Mouse (Mus musculus) midbrain, embryonic 15.5 days (tissue): Measurements from ENCODE around the gene Heatr5a. TPM values are rescaled to one million over a fixed set of nuclear protein-coding genes. Genes with fewer than 3 reads are reported as not detected.

Source experiments
- ATAC-seq: fragments of 200-750 bp; cut with Nextera tagmentation; replicated peaks from 2 replicates; pipeline ENCODE4 v1.8.0; 2017; ENCODE audit warnings: moderate TSS enrichment
- H3K27ac ChIP-seq: fragments of 300-500 bp; sonication (generic); 2 replicates; pipeline ENCODE4 v1.5.1; 2015; ENCODE audit warnings: mild to moderate bottlenecking, inconsistent platforms
- H3K27me3 ChIP-seq: fragments of 300-500 bp; sonication (generic); replicated peaks from 2 replicates; pipeline ENCODE4 v1.6.1; 2015; ENCODE audit warnings: inconsistent platforms
- H3K36me3 ChIP-seq: fragments of 300-500 bp; sonication (generic); replicated peaks from 2 replicates; pipeline ENCODE4 v1.6.1; 2015; ENCODE audit warnings: inconsistent platforms
- H3K4me1 ChIP-seq: fragments of 300-500 bp; sonication (generic); 2 replicates; pipeline ENCODE4 v1.6.1; 2015; ENCODE audit warnings: inconsistent platforms
- H3K4me2 ChIP-seq: fragments of 300-500 bp; sonication (generic); 2 replicates; pipeline ENCODE4 v1.6.1; 2015; ENCODE audit warnings: inconsistent platforms, mild to moderate bottlenecking, moderate library complexity
- H3K4me3 ChIP-seq: fragments of 300-500 bp; sonication (generic); 2 replicates; pipeline ENCODE4 v1.5.1; 2015; ENCODE audit warnings: mild to moderate bottlenecking, inconsistent platforms
- H3K9ac ChIP-seq: fragments of 300-500 bp; sonication (generic); 2 replicates; pipeline ENCODE4 v1.6.1; 2015; ENCODE audit warnings: mild to moderate bottlenecking, inconsistent platforms
- H3K9me3 ChIP-seq: fragments of 300-500 bp; sonication (generic); 2 replicates; pipeline ENCODE4 v1.6.1; 2016; ENCODE audit warnings: inconsistent platforms
- WGBS: fragments of 180-500 bp; shearing (Covaris S2); methylation state at CpG from one replicate; pipeline ENCODE4 v1.1.7; 2015; ENCODE audit warnings: mixed read lengths; 5-methylcytosine and 5-hydroxymethylcytosine counted together
- polyA plus RNA-seq: library from polyadenylated mRNA; unstranded; fragments of >200 nt; fragmentation: Nextera tagmentation; extraction: Ambion mirVana; gene quantifications from 2 replicates; pipeline ENCODE4 v1.2.1, GENCODE M21; 2015

Heatr5a gene
- polyA plus RNA-seq, 1 experiment from 2014 or later, result 7.3 TPM

DNA sequence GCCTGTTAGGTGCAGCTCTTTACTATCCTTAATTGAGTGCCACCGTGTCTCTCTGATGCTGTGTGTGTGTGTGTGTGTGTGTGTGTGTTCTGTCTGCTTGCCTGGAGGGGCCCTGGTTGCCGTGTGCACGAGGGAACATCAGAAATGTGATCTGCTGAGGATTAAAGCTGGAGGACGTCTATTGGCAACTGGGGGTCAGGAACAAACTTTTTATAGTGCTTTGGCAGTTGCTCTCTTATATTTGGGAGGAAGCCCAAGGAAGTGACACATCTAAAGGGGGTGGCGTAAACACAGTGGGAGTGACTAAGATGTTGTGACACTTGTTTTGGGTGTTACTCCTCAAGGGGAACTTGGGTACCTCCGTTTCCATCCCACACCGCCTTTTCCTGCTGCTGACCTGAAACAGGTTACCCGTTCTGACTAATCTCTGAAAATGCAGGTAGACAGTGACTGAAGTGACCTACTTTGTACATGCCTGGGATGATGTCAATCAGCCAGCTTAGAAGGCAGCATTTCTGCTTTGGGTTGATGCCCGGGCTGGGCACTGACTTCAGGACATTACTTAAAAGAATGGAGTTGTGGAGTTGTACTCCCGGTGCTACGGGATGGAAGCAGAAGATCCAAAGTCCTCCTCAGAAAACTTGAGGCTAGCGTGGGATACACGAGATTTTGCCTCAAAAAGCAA is 104.8 kb downstream of the Heatr5a start:
- H3K27ac ChIP-seq, result peak overlapping the region; percentile 65
- H3K4me2 ChIP-seq, result no peak overlapping the region
- no peaks in the 10 kb centered on the region for H3K27me3 ChIP-seq
- 0 out of 2 replicates have a peak, but pooled peaks have one; percentile 16 for ATAC-seq
- H3K9me3 ChIP-seq, result no peaks in the 10 kb centered on the region
- H3K4me3 ChIP-seq, result no peak overlapping the region
- no peaks in the 10 kb centered on the region for H3K36me3 ChIP-seq
- H3K4me1 ChIP-seq, result peaks cover 18% of the 10 kb centered on the region
- H3K9ac ChIP-seq, result no peak overlapping the region
- WGBS, result 57% methylated on average over 13 of the region's 13 CpGs

DNA sequence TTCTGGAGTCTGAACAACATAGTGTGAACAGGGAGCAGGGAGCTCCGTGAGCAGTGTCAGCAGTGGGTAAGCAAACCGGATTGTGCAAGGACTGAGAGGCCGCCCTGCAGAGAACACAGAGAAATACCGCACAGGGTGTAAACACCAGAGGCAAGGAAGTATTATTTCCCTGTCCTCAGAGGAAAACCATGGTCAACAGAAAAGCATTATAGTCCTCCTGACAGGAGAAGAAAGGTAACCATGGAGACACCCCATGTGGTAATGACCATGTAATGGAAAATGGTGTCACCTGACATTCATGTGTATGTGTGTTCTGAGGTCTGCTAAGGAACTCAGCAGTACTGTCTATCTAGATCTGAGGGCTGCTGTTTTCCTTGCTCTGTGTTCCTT is 105.3 kb downstream of the Heatr5a start:
- H3K36me3 ChIP-seq, result no peaks in the 10 kb centered on the region
- peak; percentile 90 for ATAC-seq
- no peak overlapping the region for H3K4me3 ChIP-seq
- H3K9me3 ChIP-seq, result no peaks in the 10 kb centered on the region
- peak overlapping the region; percentile 6; the same call in 1 of the 2 replicates for H3K4me2 ChIP-seq
- H3K9ac ChIP-seq, result no peak overlapping the region
- H3K4me1 ChIP-seq, result peaks cover 18% of the 10 kb centered on the region
- no peaks in the 10 kb centered on the region for H3K27me3 ChIP-seq
- peak overlapping the region; percentile 65 for H3K27ac ChIP-seq
- WGBS, result 8% methylated on average over 4 of the region's 4 CpGs

- Histone ChIP-seq H3K4me2 (peak overlapping the region; percentile 6; the same call in 1 of the 2 replicates), H3K27me3 (no peaks in the 10 kb centered on the region), H3K36me3 (no peaks in the 10 kb centered on the region), H3K9ac (no peak overlapping the region), H3K27ac (peak overlapping the region; percentile 65), H3K4me1 (peaks cover 18% of the 10 kb centered on the region), H3K9me3 (no peaks in the 10 kb centered on the region), H3K4me3 (no peak overlapping the region)
- WGBS, result 40% methylated on average over 9 of the region's 9 CpGs
- peak; percentile 47; the same call in 1 of the 2 replicates for ATAC-seq
Observed at GRCm38 (mm10) chr12:51865061-51865789, 105.9 kb downstream of the Heatr5a start.

DNA sequence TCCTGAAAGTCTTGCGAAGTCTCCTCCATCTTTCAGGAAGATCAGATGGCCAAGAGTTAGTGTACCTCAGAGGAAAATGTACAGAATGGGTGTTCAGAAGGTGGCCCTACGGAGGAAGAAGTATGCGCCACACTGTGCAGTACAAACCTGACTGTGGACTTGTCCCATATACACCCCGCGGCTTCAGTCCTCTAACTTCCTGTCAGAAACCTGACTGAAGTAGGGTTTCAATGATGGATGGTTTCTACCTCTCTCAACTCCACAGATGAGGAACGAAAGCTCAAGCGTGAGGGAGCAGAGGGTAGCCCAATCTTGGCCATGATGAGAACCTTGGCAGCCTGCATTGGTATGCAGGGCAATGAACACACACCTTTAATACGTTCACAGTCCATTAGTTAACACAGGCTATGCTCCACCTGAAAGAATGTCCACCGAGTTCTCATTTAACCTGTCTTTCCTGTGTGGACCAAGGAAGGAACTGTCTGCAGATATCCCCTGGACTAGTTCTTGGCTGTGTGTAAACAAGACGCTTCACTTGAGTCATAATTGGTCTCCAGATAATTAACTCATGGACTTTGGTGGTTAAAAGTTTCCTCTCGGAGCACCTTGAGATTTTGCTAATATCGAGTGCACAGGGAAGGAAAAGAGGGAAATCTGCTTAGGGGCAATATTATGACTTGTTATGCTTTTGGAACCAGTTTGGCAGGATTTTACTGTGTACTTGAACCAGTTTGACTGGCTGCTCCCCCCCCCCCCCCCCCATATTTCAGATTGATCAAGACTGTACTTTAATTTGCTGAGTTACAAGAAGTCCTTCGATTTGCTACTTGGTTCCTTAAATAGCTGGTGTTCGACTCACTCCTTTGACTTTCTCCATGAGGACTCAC is 107.8 kb downstream of the Heatr5a start:
- 95% methylated on average over 14 of the region's 14 CpGs for WGBS
- Histone ChIP-seq H3K36me3 (no peaks in the 10 kb centered on the region), H3K4me2 (no peak overlapping the region), H3K27ac (no peak overlapping the region), H3K4me3 (no peak overlapping the region), H3K9ac (no peak overlapping the region), H3K9me3 (no peaks in the 10 kb centered on the region), H3K4me1 (peaks cover 18% of the 10 kb centered on the region), H3K27me3 (no peaks in the 10 kb centered on the region)
- ATAC-seq, result no peak

GRCm38 (mm10) chr12:51858134-51859028 is 112.7 kb downstream of the Heatr5a start:
- H3K27ac ChIP-seq, result no peak overlapping the region
- ATAC-seq, result no peak
- no peak overlapping the region for H3K4me3 ChIP-seq
- WGBS, result 76% methylated on average over 13 of the region's 13 CpGs
- no peaks in the 10 kb centered on the region for H3K27me3 ChIP-seq
- no peak overlapping the region for H3K4me2 ChIP-seq
- H3K4me1 ChIP-seq, result no peaks in the 10 kb centered on the region
- no peaks in the 10 kb centered on the region for H3K36me3 ChIP-seq
- H3K9ac ChIP-seq, result no peak overlapping the region
- no peaks in the 10 kb centered on the region for H3K9me3 ChIP-seq

DNA sequence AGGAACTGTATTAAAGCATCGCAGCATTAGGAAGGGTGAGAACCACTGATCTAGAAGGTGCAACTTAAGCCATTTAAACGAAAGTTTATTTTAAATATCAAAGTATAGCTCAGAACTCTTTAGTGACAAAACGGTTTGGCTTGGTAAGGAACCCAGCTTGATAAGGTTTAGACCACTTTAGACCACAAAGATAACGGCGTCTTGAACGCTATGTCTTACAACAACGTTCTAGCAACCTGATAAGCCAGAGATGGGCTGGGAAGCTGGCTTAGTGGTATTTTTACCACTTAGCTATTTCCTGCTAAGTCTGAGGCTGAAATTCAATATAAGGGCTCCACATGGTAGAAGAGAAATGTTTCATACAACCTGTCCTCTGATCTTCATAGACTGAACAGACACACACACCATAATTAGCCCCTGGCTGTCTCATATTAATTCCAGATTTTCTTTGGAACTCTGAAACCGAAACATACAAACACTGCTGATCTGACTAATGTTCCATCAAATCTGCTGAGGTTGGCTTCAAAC is 114.3 kb downstream of the Heatr5a start:
- ATAC-seq, result no peak
- Histone ChIP-seq H3K4me2 (no peak overlapping the region), H3K4me3 (no peak overlapping the region), H3K4me1 (no peaks in the 10 kb centered on the region), H3K27me3 (no peaks in the 10 kb centered on the region), H3K9me3 (no peaks in the 10 kb centered on the region), H3K9ac (no peak overlapping the region), H3K36me3 (no peaks in the 10 kb centered on the region), H3K27ac (no peak overlapping the region)
- 89% methylated on average over 8 of the region's 8 CpGs for WGBS

DNA sequence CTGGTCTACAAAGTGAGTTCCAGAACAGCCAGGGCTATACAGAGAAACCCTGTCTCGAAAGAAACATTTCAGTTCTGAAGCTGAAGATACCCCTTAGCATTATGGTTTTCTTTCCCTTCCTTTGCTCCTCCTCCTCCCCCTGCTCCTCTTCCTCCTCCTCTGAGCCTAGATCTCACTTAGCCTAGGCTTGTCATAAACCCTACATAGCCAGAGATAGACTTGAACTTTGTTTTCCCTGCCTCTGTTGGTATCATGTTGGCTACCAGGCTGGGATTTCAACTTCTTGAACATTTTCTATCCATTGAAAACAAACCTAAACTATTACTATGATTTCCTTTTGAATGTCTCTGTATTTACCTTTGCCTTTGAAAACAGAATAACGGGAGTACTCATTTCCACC is 115.2 kb downstream of the Heatr5a start:
- WGBS, result 85% methylated on average over 2 of the region's 2 CpGs
- H3K4me3 ChIP-seq, result no peak overlapping the region
- H3K9me3 ChIP-seq, result no peaks in the 10 kb centered on the region
- no peak overlapping the region for H3K9ac ChIP-seq
- H3K4me2 ChIP-seq, result no peak overlapping the region
- no peaks in the 10 kb centered on the region for H3K27me3 ChIP-seq
- H3K27ac ChIP-seq, result no peak overlapping the region
- ATAC-seq, result no peak
- no peaks in the 10 kb centered on the region for H3K36me3 ChIP-seq
- H3K4me1 ChIP-seq, result no peaks in the 10 kb centered on the region

DNA sequence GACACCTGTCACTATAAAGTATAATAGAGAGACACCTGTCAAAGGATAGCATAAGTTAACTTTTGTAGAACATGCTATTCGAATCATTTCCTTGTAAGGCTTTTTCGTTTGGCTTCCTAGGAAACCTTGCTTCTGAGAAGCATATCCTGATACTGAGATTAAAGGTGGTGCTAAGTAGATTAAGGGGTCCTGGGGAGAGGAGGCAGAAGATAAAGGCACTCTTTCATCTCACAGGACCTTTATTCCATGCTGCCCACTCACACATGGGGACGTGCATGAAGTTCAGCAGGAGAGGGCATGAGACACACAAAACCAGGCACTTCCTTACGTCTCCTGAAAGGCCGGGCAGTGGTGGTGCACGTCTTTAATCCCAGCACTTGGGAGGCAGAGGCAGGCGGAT is 115.7 kb downstream of the Heatr5a start:
- Histone ChIP-seq H3K9me3 (no peaks in the 10 kb centered on the region), H3K36me3 (no peaks in the 10 kb centered on the region), H3K4me3 (no peak overlapping the region), H3K27ac (no peak overlapping the region), H3K4me2 (no peak overlapping the region), H3K4me1 (no peaks in the 10 kb centered on the region), H3K27me3 (no peaks in the 10 kb centered on the region), H3K9ac (no peak overlapping the region)
- no peak for ATAC-seq
- 55% methylated on average over 7 of the region's 7 CpGs for WGBS

DNA sequence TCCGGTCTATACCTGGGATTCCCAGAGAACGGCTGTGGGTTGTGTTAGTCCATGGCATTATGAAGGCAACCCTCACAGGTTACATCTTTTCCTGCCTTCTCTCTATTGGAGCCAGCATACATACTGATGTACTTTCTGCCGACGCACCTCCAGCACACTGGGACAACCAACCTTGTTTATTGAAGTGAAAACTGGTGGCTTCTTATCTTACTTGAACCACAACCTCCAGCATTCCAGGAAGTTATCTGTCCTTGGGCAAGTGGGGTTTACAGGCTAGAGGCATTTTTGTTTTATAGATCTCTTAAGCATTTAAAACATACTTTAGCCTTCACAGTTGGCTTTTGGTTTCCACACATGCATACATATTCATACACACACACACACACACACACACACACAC is 119.5 kb downstream of the Heatr5a start:
- no peak for ATAC-seq
- Histone ChIP-seq H3K9me3 (no peaks in the 10 kb centered on the region), H3K36me3 (no peaks in the 10 kb centered on the region), H3K4me3 (no peak overlapping the region), H3K27me3 (no peaks in the 10 kb centered on the region), H3K4me2 (no peak overlapping the region), H3K4me1 (no peaks in the 10 kb centered on the region), H3K9ac (no peak overlapping the region), H3K27ac (no peak overlapping the region)
- WGBS, result 95% methylated on average over 4 of the region's 4 CpGs

DNA sequence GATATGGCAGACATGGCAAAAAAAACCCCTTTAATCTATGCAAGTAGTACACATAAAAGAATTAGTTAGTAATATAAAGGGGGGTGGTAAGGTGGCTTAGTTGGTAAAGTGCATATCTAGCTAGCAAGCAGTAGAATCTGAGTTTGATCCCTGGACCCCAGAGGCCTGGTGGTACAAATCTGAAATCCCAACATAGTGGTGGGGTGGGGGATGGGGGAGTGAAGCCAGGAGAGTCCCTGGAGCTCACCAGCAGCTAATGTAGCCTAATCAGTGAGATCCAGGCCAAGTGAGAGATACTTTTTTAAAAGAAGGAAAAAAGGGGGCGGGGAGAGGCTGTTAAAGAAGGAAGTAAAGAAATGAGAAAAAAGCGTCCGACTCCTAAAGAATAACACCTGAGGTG is 120.0 kb downstream of the Heatr5a start:
- H3K4me3 ChIP-seq, result no peak overlapping the region
- H3K4me1 ChIP-seq, result no peaks in the 10 kb centered on the region
- no peak overlapping the region for H3K27ac ChIP-seq
- no peak for ATAC-seq
- H3K36me3 ChIP-seq, result no peaks in the 10 kb centered on the region
- H3K27me3 ChIP-seq, result no peaks in the 10 kb centered on the region
- H3K9me3 ChIP-seq, result no peaks in the 10 kb centered on the region
- H3K9ac ChIP-seq, result no peak overlapping the region
- 93% methylated on average over 3 of the region's 3 CpGs for WGBS
- H3K4me2 ChIP-seq, result no peak overlapping the region

DNA sequence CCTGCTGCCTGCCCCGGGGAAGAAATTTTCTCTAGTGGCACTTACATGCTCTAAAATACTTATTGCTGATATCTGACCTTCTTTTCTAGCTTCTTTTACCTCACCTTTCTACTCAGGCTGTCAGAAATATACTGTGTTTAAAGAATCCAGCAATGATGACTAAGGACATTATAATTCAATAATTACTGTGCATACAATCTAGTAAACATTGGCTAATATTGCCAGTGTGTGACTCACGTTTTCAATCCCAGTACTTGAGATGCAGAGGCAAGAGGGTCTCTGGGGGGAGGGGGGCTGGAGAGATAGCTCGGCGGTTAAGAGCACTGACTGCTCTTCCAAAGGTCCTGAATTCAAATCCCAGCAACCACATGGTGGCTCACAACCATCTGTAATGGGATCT is 120.8 kb downstream of the Heatr5a start:
- WGBS, result 87% methylated on average over 4 of the region's 4 CpGs
- H3K4me3 ChIP-seq, result no peak overlapping the region

More for the DNA sequence above, 120.8 kb downstream of the Heatr5a start:
- H3K27me3 ChIP-seq, result no peaks in the 10 kb centered on the region
- no peak overlapping the region for H3K27ac ChIP-seq
- no peaks in the 10 kb centered on the region for H3K4me1 ChIP-seq
- no peaks in the 10 kb centered on the region for H3K9me3 ChIP-seq
- no peak for ATAC-seq
- H3K4me2 ChIP-seq, result no peak overlapping the region
- H3K36me3 ChIP-seq, result no peaks in the 10 kb centered on the region
- no peak overlapping the region for H3K9ac ChIP-seq
